Mouse (Mus musculus): ENCODE measurements at regions not wholly inside any gene's neighbourhood (a gene's known extent, or its start where the extent isn't known, plus 50 kb on each side); places are given as distances from the start of the nearest gene placed in this dataset.

- Histone ChIP-seq H3K27me3 (no peaks in the 10 kb centered on the region), H3K27ac (no peak overlapping the region), H3K4me1 (0 out of 2 replicates have a peak, but pooled peaks cover 5% of the 10 kb centered on the region), H3K9ac (no peak overlapping the region), H3K36me3 (no peaks in the 10 kb centered on the region), H3K4me3 (no peak overlapping the region), H3K4me2 (replicated peaks) (no peak overlapping the region), H3K9me3 (no peaks in the 10 kb centered on the region)
- 90% methylated on average over 5 of the region's 5 CpGs for WGBS
- 0 out of 2 replicates have a peak, but pooled peaks have one; percentile 35 for ATAC-seq (ENCODE audit: insufficient number of reproducible peaks, insufficient read depth, low FRiP score, low TSS enrichment)
Observed at GRCm38 (mm10) chr8:116346990-116347389, 157.8 kb upstream of the Dynlrb2 start.

GRCm38 (mm10) chr8:116344590-116345222 lies 160.1 kb upstream of the Dynlrb2 start:
- H3K27ac ChIP-seq = no peak overlapping the region
- 0 out of 2 replicates have a peak, but pooled peaks cover 5% of the 10 kb centered on the region for H3K4me1 ChIP-seq
- no peak for ATAC-seq (ENCODE audit: insufficient number of reproducible peaks, insufficient read depth, low FRiP score, low TSS enrichment)
- no peak overlapping the region for H3K4me2 ChIP-seq (replicated peaks)
- no peak overlapping the region for H3K4me3 ChIP-seq
- no peaks in the 10 kb centered on the region for H3K9me3 ChIP-seq
- no peaks in the 10 kb centered on the region for H3K36me3 ChIP-seq
- no peak overlapping the region for H3K9ac ChIP-seq
- whole genome bisulfite sequencing = 78% methylated on average over 5 of the region's 5 CpGs
- no peaks in the 10 kb centered on the region for H3K27me3 ChIP-seq

GRCm38 (mm10) chr8:116343534-116343933 lies 161.2 kb upstream of the Dynlrb2 start:
- no peak overlapping the region for H3K4me2 ChIP-seq (replicated peaks)
- no peak overlapping the region for H3K4me3 ChIP-seq
- WGBS = 55% methylated on average over 5 of the region's 5 CpGs
- H3K4me1 ChIP-seq = 0 out of 2 replicates have a peak, but pooled peaks cover 5% of the 10 kb centered on the region
- no peaks in the 10 kb centered on the region for H3K9me3 ChIP-seq
- no peaks in the 10 kb centered on the region for H3K27me3 ChIP-seq
- no peaks in the 10 kb centered on the region for H3K36me3 ChIP-seq
- H3K27ac ChIP-seq = no peak overlapping the region
- no peak overlapping the region for H3K9ac ChIP-seq
- ATAC-seq (ENCODE audit: insufficient number of reproducible peaks, insufficient read depth, low FRiP score, low TSS enrichment) = no peak

GRCm38 (mm10) chr8:116334772-116335171 lies 170.0 kb upstream of the Dynlrb2 start:
- Histone ChIP-seq H3K36me3 (no peaks in the 10 kb centered on the region), H3K27me3 (no peaks in the 10 kb centered on the region), H3K9me3 (no peaks in the 10 kb centered on the region), H3K4me1 (no peaks in the 10 kb centered on the region), H3K27ac (no peak overlapping the region), H3K9ac (no peak overlapping the region), H3K4me3 (no peak overlapping the region), H3K4me2 (replicated peaks) (no peak overlapping the region)
- WGBS = 86% methylated on average over 3 of the region's 3 CpGs
- ATAC-seq (ENCODE audit: insufficient number of reproducible peaks, insufficient read depth, low FRiP score, low TSS enrichment) = no peak

- H3K27me3 ChIP-seq = no peaks in the 10 kb centered on the region
- no peaks in the 10 kb centered on the region for H3K9me3 ChIP-seq
- no peak overlapping the region for H3K4me2 ChIP-seq (replicated peaks)
- no peak for ATAC-seq (ENCODE audit: insufficient number of reproducible peaks, insufficient read depth, low FRiP score, low TSS enrichment)
- no peak overlapping the region for H3K27ac ChIP-seq
- H3K4me1 ChIP-seq = no peaks in the 10 kb centered on the region
- WGBS = 87% methylated on average over 3 of the region's 3 CpGs
- H3K4me3 ChIP-seq = no peak overlapping the region
- no peak overlapping the region for H3K9ac ChIP-seq
- H3K36me3 ChIP-seq = no peaks in the 10 kb centered on the region
Observed at GRCm38 (mm10) chr8:116334101-116334500, 170.7 kb upstream of the Dynlrb2 start.

GRCm38 (mm10) chr8:116320014-116320680 lies 184.6 kb upstream of the Dynlrb2 start:
- no peak overlapping the region for H3K9ac ChIP-seq
- ATAC-seq (ENCODE audit: insufficient number of reproducible peaks, insufficient read depth, low FRiP score, low TSS enrichment) = no peak
- H3K27ac ChIP-seq = no peak overlapping the region
- no peak overlapping the region for H3K4me2 ChIP-seq (replicated peaks)
- no peaks in the 10 kb centered on the region for H3K9me3 ChIP-seq
- WGBS = 86% methylated on average over 13 of the region's 13 CpGs
- no peak overlapping the region for H3K4me3 ChIP-seq
- no peaks in the 10 kb centered on the region for H3K27me3 ChIP-seq
- no peaks in the 10 kb centered on the region for H3K36me3 ChIP-seq
- peaks cover 6% of the 10 kb centered on the region; the same call in 1 of the 2 replicates for H3K4me1 ChIP-seq

- no peak overlapping the region for H3K9ac ChIP-seq
- H3K36me3 ChIP-seq = no peaks in the 10 kb centered on the region
- no peaks in the 10 kb centered on the region for H3K9me3 ChIP-seq
- 39% methylated on average over 5 of the region's 5 CpGs for WGBS
- H3K27ac ChIP-seq = no peak overlapping the region
- no peak for ATAC-seq (ENCODE audit: insufficient number of reproducible peaks, insufficient read depth, low FRiP score, low TSS enrichment)
- peaks cover 6% of the 10 kb centered on the region; the same call in 1 of the 2 replicates for H3K4me1 ChIP-seq
- no peak overlapping the region for H3K4me2 ChIP-seq (replicated peaks)
- no peak overlapping the region for H3K4me3 ChIP-seq
- H3K27me3 ChIP-seq = no peaks in the 10 kb centered on the region
Observed at GRCm38 (mm10) chr8:116315410-116315809, 189.4 kb upstream of the Dynlrb2 start.

- 90% methylated on average over 12 of the region's 12 CpGs for WGBS
- Histone ChIP-seq H3K36me3 (no peaks in the 10 kb centered on the region), H3K9ac (no peak overlapping the region), H3K9me3 (no peaks in the 10 kb centered on the region), H3K27me3 (no peaks in the 10 kb centered on the region), H3K4me1 (peaks cover 6% of the 10 kb centered on the region; the same call in 1 of the 2 replicates), H3K4me3 (no peak overlapping the region), H3K4me2 (replicated peaks) (no peak overlapping the region), H3K27ac (no peak overlapping the region)
- no peak for ATAC-seq (ENCODE audit: insufficient number of reproducible peaks, insufficient read depth, low FRiP score, low TSS enrichment)
Observed at GRCm38 (mm10) chr8:116314429-116315092, 190.2 kb upstream of the Dynlrb2 start.

- H3K9ac ChIP-seq = no peak overlapping the region
- H3K27me3 ChIP-seq = no peaks in the 10 kb centered on the region
- no peak for ATAC-seq (ENCODE audit: insufficient number of reproducible peaks, insufficient read depth, low FRiP score, low TSS enrichment)
- no peak overlapping the region for H3K4me2 ChIP-seq (replicated peaks)
- no peaks in the 10 kb centered on the region for H3K9me3 ChIP-seq
- WGBS = 86% methylated on average over 7 of the region's 7 CpGs
- H3K36me3 ChIP-seq = no peaks in the 10 kb centered on the region
- H3K4me3 ChIP-seq = no peak overlapping the region
- H3K27ac ChIP-seq = no peak overlapping the region
- H3K4me1 ChIP-seq = no peaks in the 10 kb centered on the region
Observed at GRCm38 (mm10) chr8:116298891-116299290, 205.9 kb upstream of the Dynlrb2 start.

- no peak overlapping the region for H3K27ac ChIP-seq
- no peak overlapping the region for H3K9ac ChIP-seq
- no peaks in the 10 kb centered on the region for H3K36me3 ChIP-seq
- WGBS = 90% methylated on average over 6 of the region's 6 CpGs
- H3K27me3 ChIP-seq = no peaks in the 10 kb centered on the region
- no peaks in the 10 kb centered on the region for H3K9me3 ChIP-seq
- H3K4me3 ChIP-seq = no peak overlapping the region
- no peaks in the 10 kb centered on the region for H3K4me1 ChIP-seq
- no peak for ATAC-seq (ENCODE audit: insufficient number of reproducible peaks, insufficient read depth, low FRiP score, low TSS enrichment)
- H3K4me2 ChIP-seq (replicated peaks) = no peak overlapping the region
Observed at GRCm38 (mm10) chr8:116290671-116291245, 214.0 kb upstream of the Dynlrb2 start.

- Histone ChIP-seq H3K4me2 (replicated peaks) (no peak overlapping the region), H3K27ac (no peak overlapping the region), H3K4me1 (no peaks in the 10 kb centered on the region), H3K27me3 (no peaks in the 10 kb centered on the region), H3K36me3 (no peaks in the 10 kb centered on the region), H3K9ac (no peak overlapping the region), H3K9me3 (no peaks in the 10 kb centered on the region), H3K4me3 (no peak overlapping the region)
- no peak for ATAC-seq (ENCODE audit: insufficient number of reproducible peaks, insufficient read depth, low FRiP score, low TSS enrichment)
- 86% methylated on average over 2 of the region's 2 CpGs for WGBS
Observed at GRCm38 (mm10) chr8:116289237-116289636, 215.5 kb upstream of the Dynlrb2 start.
